Mouse (Mus musculus) left cerebral cortex, postnatal 14 days (tissue): ENCODE data around the gene Mdm4. TPM values are rescaled to one million over a fixed set of nuclear protein-coding genes. Genes with fewer than 3 reads are reported as not detected.

Experiments used
- DNase-seq, 2 experiments: peaks; one replicate each; pipeline ENCODE4 v3.0.0; 2021 to 2022; ENCODE audit warnings: low spot score in 2 of 2, mixed read lengths in 1 of 2
- intact Hi-C: fragments of 180-260 bp; cut with DNase I; formaldehyde crosslinking; loops from one replicate; pipeline ENCODE4 v1.15.1; 2025
- total RNA-seq, 2 experiments: library from RNA; stranded (reverse); gene quantifications; 2 replicates each; pipeline ENCODE4 v1.2.3; 2021

Gene Mdm4
- total RNA-seq, 2 experiments from 2014 or later: 79.1 to 80.6 TPM

DNA sequence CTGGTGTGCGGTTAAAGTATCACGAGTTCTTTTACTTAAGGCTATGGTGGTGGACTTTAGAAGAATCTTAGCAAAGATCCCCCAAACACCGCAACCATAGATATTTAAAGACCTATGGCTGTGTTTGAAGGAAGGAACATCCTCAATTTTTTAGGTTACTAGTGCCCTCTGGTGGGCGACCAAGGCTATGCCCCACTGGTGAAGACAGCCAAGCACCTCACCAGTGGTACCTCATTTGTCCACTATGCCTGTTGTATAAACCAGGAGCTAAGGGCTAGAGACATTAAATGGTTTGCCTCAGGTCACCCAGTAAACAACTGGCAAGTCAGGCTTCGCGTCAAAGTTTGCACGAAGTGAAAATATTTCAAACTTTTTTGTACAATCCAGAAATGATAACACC, 47.6 kb downstream of the Mdm4 start:
- intact Hi-C loops: loop anchor here (1.0 to 10.0 kb wide), 2 partner anchors 224 to 358 kb away; no protein-coding TSS in a partner anchor
- DNase-seq: peak; percentile 79 to 86

DNA sequence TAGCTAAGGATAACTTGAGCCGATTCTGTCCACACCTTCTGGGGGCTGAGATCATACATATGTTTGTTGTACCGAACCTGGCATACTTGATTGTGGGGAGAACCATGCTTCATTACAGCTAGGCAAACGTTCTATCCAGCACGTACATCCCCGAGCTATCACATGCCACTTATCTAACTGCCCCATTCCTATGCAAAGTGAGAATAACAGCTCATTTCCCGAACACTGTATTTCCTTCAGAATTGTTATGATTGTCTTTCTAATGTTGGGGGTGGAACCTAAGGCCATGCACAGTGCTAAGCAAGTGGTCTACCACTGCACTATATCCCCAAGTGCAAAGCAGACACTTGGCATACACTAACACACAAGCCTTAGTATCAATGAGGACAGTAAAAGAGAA, 49.1 kb downstream of the Mdm4 start:
- intact Hi-C loops: loop anchor here (10.0 kb wide), 1 partner anchor 356 kb away; no protein-coding TSS in a partner anchor
- DNase-seq: no peak

DNA sequence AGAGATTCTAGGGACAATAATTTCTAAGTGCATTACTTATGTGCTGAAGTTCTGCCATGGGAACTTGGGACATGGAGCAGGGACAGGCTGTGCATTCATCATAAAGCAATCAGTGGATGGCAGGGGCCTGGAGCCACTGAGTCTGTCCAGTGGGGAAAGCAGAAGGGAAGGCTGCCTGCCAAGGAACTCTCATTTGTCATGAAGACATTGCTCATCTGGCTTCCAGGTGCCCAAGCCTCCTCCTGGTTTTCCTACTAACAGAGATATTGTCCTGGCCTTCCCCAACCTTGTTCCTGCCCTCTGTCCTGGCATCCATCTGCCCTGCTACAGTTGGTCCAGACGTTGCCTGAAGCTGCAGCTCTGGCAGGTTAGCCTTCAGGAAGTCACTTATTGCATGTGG, 53.0 kb downstream of the Mdm4 start:
- DNase-seq: no peak
- intact Hi-C loops: no loop called here

DNA sequence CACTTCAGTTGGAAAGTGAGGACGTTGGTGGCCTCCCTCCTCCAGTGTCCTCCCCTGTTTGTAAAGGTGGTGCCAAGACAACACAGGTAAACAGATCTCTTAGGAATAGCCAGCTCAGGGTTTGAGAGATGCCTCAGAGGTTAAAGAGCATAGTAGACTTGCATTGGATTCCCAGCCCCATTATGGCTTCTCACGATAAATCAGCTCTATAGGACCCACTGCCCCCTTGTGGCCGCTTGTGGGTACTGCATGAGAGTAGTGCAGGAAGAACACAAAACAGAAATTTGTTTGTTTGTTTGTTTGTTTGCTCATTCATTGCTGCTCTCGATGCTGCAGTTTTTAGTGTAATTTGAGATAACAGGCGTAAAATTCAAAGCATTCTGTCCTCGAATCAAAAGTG, 61.7 kb downstream of the Mdm4 start:
- intact Hi-C loops: loop anchor here (1.0 kb wide), 1 partner anchor 210 kb away; no protein-coding TSS in a partner anchor
- peak; percentile 30 to 64 for DNase-seq

DNA sequence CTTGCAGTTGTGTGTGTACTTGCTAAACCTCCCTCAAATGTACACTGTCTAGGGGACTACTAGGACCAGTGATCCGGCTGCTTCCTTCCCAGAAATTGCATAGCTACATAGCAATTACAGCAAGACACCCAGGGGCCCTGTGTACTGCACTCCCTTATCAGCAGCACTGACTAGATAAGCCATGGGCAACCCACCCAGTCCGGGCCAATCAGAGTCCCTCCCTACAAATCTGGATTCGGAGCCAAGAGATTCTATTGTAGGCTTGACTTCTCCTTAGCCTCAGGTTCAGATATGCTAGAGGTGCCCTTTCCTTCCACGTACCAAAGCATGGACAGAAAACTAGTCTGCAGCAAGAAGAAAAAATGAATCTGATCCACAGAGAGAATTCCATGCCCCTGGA, 65.7 kb downstream of the Mdm4 start:
- intact Hi-C loops: no loop called here
- DNase-seq: no peak

DNA sequence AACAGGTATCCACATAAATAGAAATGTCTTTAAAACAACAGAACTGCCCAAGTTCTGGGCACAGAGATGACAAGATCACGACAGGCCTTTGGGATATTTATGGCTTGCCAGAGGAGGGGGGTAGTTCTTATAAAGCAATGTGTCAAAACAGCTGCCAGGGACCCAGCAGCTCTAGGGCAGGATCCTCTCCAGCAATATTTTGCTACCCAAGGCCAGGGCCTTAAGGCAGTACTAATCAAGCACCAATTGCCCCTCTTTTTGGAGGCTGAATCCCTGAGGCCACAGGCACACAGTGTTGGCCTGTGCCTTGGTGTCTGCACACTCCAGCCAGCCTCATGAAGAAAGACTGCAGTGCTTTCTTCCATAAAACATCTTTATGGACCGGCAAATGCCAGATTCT, 66.3 kb downstream of the Mdm4 start:
- no peak for DNase-seq
- intact Hi-C loops: no loop called here

DNA sequence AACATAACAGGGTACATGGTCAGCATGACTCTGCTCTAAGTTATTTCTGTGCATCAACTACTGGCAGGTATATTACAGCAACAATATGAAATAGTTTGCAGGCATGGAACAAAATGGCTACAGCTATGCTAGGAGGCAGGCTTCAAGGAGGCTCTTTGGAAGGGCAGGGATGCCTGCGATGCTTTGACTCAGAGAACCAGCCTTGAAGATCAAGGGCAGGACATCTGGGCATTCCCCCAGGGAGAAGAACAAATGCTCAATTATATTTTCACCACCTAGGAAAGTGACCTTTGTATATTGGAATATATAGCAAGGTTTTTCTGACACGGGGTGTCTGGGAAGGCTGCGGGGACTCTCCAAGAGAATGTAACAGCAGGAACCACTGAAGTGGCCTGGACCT, 68.6 kb downstream of the Mdm4 start:
- intact Hi-C loops: no loop called here
- DNase-seq: no peak

DNA sequence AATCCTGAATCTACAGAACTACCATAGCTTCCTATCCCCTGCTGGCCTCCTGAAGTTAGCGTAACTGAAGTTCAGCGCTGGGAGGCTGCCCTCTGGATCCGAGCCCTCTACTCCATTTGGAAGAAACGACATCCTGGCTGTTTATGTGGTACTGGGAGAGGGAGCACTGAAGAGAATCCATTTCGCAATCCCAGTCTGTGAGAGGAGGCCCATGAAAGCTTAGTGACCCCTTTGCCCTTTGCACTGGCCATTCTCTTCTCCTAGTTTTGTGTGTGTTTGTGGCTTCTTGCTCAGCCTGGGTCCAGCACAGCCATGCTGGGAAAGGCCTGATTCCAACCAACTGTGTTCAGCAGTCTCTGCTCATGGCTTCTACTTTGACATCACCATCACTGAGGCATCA, 73.6 kb downstream of the Mdm4 start:
- intact Hi-C loops: no loop called here
- DNase-seq: no peak

DNA sequence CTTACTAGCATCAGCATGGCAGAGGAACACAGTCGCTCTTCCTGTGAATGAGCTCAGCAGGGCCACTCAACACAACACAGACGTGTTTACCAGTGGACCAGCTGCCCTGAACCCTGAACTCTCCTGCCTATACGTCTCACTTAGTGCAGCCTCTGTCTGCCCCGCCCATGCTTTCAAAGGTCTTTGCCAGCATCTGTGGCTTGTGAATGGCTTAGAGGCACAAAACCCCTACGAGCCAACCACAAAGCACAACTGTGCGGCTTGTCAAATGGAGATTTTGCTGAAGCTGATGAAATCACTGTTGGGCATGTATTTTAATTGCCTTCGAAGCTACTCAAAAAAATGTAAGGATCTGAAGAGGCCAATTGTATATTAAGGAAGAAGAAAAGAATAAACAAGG, 82.5 kb downstream of the Mdm4 start:
- intact Hi-C loops: no loop called here

DNA sequence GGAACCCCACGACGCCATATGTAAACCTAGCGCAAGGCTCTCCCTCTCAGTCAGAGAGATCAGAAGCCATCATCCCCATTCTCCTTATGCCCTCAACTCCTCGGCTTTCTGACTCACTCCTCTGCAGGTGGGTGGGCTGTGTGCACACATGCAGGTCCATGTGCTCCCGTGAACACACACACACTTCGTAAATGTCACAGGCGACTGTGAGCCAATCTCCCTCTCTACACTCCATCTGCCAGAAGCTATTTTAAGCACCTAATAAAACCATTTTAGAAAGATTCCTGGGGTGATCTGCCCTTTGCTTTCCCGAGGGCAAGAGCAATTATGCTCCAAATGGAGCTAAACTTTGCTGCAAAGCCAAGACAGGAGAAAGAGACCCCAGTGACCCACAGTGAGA, 84.5 kb downstream of the Mdm4 start:
- peak in 1 of 2 experiments; percentile 35 for DNase-seq
- intact Hi-C loops: no loop called here

More for the DNA sequence above, 82.5 kb downstream of the Mdm4 start:
- no peak for DNase-seq

DNA sequence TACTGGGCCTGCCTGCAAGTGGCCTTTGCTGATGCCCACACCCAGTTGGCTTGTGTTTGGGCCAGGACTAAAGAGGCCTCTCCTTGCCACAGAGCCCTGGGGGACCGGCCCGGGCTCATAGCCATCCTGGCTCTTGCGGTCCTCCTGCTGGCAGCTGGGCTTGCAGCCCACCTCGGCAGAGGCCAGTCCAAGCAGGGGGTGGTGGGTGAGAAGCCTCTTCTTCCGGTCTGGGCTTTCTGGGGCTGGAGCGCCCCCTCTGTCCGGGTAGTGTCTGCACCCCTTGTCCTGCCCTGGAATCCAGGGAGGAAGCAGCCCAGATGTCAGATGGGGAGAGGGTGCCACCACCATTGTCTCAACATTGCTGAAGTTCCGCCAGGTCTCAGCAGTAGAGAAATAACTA, 91.4 kb downstream of the Mdm4 start:
- intact Hi-C loops: loop anchor here (10.0 kb wide), 1 partner anchor 54 kb away; the partner anchor contains the start of gene Lrrn2
- peak in 1 of 2 experiments; percentile 48 for DNase-seq

DNA sequence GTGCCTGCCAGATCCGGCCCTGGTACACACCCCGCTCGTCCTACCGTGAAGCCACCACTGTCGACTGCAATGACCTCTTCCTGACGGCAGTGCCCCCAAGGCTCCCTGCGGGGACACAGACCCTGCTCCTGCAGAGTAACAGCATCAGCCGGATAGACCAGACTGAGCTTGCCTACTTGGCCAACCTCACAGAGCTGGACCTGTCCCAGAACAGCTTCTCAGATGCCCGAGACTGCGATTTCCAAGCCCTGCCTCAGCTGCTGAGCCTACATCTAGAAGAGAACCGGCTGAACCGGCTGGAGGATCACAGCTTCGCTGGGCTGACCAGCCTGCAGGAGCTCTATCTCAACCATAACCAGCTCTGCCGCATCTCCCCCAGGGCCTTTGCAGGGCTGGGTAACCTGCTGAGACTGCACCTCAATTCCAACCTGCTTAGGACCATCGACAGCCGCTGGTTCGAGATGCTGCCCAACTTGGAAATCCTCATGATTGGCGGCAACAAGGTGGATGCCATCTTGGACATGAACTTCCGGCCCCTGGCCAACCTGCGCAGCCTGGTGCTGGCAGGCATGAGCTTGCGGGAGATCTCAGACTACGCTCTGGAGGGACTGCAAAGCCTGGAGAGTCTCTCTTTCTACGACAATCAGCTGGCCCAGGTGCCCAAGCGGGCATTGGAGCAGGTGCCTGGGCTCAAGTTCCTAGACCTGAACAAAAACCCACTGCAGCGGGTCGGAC, 92.9 kb downstream of the Mdm4 start:
- intact Hi-C loops: loop anchor here (10.0 kb wide), 1 partner anchor 53 kb away; the partner anchor contains the start of gene Lrrn2
- no peak for DNase-seq

DNA sequence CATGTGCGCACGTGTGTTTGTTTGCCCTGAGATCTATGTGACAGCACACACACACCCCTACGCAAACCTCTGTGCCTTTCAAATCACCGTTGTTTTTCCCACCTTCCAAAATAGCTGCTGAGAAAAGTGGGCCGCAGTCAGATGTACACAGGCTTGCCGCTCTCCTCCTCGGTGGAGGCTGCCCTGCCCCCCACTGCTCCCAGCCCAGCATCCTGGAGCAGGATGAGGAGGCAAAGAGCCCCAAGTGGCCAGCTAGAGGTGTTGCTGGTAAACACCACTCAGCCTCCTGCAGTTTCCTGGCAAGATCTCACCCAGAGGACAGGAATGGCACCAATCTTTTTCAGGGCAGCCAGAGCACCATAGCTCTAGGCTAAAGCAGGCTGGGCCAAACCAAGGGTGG, 95.5 kb downstream of the Mdm4 start:
- intact Hi-C loops: loop anchor here (10.0 kb wide), 1 partner anchor 50 kb away; the partner anchor contains the start of gene Lrrn2
- peak; percentile 68 to 89 for DNase-seq

DNA sequence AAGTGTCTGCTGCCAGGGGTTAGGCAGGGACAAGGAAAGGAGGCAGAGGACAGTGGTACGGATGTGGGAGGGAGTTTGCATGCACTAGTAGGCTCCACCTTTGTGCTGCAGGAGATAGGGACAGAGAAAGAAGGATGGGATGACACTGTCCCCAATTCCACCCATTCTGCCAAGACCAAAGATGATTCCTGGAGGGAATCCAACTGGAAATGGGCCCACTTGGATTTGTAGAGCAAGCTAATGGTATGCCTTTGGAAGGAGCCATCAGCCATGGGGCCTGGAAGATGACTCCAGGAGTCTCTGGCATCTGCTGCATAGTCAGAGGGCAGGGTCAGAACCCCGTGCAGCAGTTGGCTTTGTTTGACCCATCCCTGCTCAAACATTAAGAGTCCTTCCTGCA, 97.9 kb downstream of the Mdm4 start:
- no peak for DNase-seq
- intact Hi-C loops: loop anchor here (10.0 kb wide), 1 partner anchor 48 kb away; the partner anchor contains the start of gene Lrrn2

DNA sequence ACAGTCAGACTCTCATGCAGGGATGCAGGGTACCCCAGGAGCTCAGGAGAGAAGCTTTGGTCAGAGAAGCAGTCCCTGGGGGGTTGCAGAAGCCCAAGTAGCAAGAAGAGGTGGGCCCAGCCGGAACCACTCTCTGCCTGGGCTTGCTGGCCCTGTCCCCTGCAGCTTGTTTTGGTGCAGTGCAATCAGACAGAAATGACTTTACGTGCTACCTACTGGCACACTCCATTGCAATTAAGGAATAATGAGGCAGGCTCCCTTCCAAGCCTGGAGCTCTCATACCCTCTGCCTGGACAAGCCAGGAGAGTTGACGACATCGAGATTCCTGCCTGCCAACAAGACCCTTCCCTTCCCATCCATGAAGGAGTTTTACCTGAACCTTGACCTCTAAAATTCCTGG, 100.1 kb downstream of the Mdm4 start:
- intact Hi-C loops: loop anchor here (10.0 kb wide), 1 partner anchor 45 kb away; the partner anchor contains the start of gene Lrrn2
- no peak for DNase-seq

DNA sequence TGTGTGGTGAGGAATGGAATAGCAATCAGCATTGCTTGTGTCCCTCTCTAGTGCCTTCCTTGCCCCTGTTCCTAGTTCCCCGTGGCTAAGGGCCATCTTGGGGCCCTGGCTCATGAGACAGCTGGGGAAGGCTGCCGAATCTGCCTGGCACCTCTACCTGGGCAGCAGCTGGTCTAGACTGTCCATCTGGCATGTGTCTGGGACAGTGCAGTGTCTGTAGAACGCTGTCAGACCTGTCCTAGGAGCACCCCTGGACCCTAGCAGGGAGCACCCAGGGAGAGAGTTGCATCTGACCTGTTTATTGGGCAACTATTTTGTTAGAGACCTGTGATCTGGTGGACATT, 101.5 kb downstream of the Mdm4 start:
- intact Hi-C loops: no loop called here
- DNase-seq: no peak

DNA sequence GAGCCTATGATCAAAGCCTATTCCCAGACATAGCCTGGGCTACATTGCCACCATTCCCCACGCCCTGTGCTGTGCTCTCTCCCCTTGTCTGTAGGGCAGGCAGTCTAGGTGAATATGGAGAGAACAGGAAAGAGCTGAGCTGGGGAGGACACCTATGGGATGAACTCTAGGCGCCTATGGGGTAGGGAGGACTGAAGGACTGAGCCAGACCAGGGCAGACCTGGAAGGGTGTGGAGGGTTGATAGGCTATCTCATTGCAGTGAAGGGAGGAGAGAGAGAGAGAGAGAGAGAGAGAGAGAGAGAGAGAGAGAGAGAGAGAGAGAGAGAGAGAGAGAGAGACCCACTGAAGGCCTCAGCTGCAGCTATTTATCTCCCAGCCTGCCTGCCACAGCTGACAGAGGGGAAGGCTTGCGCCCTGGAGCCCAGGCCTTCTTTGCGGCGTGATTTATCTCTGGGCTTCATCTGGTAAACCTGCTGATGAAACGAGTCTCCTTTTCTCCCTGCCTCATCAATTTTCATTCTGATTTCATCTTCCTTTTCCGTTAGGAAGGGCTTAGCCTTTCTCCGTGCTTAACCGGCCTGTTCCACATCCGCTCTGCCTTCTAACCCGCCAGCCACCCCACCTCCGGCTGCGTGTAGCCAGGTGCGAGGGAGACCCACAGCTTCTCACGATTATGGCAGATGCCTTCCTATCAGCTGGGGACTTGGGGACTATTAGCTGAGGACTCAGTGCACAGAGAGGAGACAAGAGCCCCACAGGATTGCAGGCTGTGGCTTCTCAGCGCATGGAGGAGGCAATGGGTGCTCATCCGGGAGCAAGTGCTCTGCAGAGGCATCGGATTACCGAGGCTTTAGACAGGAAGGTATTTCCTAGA, 102.1 kb downstream of the Mdm4 start:
- intact Hi-C loops: no loop called here
- DNase-seq: no peak

DNA sequence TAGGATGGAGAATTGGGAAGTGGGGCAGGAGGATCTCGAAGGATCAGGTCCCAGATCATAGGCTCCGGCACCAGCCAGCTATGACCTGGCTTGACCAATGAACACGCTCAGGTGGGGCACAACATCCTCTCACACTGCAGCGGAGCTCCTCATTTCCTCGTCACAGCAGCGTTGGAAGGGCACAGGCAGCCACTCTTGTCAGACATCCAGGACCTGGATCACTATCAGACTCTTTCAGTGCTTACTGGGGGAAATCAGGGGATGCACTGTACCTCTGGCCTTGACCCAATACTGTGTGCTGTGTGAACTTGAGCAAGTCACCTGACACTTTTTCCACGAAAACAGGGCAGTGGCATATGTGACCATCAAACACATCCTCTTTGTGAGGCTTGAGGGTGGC, 105.1 kb downstream of the Mdm4 start:
- no peak for DNase-seq
- intact Hi-C loops: no loop called here

DNA sequence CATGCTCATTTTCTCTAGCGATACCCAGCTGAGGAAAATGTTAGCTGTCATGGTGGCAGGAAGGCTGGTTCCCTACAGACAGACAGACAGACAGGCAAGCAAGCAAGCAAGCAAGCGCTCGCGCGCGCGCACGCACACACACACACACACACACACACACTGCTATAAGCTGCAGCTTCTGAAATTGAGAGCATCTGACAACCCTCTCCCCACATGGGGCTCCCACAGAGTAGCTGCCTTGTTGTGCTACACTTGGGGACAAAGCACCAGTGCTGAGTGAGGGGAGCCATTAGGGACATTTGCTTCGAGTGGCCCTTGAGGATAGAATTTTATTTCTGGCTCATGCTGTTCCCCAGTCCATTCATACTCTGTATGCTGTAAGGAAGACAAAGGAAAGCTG, 108.1 kb downstream of the Mdm4 start:
- DNase-seq: peak in 1 of 2 experiments; percentile 21
- intact Hi-C loops: no loop called here

DNA sequence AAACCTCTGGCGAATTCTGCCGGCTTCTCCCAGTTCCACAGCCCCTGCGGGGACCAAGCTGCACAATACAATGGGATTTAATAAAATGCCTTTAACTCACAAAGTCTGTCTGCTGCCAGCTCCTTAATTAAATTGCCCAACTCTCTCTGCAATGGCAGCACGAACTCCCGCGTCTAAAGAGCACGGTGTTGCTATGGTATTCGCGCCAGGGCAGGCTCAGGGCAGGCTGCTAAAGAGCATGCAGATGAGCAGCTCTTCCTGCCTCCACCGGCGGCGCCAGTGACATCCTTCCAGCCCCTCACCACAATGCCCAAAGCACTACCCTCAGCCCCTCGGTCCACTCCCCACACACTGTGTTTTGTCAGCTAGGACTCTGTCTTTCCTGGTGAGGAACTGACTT, 109.3 kb downstream of the Mdm4 start:
- intact Hi-C loops: no loop called here
- DNase-seq: peak in 1 of 2 experiments; percentile 28
